Mouse (Mus musculus): ENCODE measurements at regions not wholly inside any gene's neighbourhood (a gene's known extent, or its start where the extent isn't known, plus 50 kb on each side); places are given as distances from the start of the nearest gene placed in this dataset.

DNA sequence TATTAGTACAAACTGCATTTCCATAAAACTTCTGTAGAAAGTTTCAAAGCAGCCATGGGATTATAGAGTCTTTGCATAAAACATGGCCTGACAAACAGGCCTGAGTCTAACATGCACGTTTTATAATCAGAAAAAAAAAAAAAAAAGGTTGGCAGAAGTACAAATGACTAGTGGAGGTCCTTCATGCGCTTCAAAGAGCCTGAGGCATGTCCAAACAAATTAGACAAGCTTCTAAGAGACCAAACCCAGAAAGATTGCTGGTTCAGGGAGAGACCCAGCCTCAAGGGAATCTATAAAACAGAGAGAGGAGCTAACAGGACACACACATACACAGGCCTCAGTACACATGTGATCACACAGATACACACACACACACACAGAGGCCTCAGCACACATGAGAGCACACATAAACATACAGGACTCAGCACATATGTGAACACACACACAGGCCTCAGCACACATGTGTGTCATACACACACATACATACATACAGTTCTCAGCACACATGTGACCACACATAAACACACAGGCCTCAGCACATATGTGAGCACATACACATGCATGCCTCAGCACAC, 57.0 kb upstream of the Gnaq start:
- intact Hi-C loops (cut with DNase I), result no loop called here
- no peak for DNase-seq (ENCODE audit: low spot score in 2 of 2)

- no peak for DNase-seq (ENCODE audit: low spot score in 2 of 2)
These were observed 57.6 kb upstream of the Gnaq start for GRCm38 (mm10) chr19:16075026-16075425.

DNA sequence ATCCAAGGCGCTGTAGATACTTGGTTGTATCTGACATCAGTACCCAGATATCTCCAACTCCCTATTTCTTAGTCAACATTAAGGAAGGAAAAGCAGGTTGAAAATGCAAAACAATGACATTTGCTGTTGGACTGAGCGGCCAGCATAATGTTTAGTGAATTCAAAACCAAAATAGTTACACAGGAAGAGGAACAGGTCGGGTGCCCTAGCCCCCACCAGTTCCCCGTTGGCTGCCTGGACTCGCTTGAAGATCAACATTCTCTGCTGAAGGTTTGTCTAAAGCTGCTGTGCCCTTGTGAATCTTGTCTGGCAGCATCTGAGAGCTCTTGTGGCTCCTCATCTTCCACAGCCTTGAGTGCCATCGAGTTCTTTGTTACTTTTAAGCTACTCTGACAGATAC, 65.3 kb upstream of the Gnaq start:
- intact Hi-C loops (cut with DNase I), result loop anchor here (10.0 kb wide), 2 partner anchors 277 to 717 kb away; partner anchors contain the start of gene Vps13a
- DNase-seq (ENCODE audit: low spot score in 2 of 2), result no peak

More at GRCm38 (mm10) chr19:16075026-16075425, 57.6 kb upstream of the Gnaq start:
- intact Hi-C loops (cut with DNase I), result no loop called here

DNA sequence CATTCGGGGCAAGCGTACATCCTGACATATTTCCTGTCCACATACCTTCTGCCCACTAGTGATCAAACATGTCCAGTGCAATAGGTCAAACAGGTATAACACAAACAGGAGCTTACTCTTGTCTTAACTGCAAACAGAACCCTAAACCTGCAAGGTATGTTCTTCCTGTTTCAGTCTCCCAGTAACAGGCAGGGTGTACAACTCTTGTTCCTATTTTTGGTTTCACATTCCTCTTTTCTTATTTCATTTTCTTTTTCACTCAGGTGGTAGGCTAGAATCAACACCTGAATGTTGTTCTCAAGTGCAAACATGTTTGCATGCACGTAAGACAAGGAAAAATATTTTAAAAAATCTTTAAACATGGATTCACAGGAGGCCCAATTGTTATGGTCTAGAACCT, 67.7 kb upstream of the Gnaq start:
- DNase-seq (ENCODE audit: low spot score in 2 of 2), result no peak
- intact Hi-C loops (cut with DNase I), result loop anchor here (2.0 to 10.0 kb wide), 4 partner anchors 67 to 720 kb away; partner anchors contain the start of genes Gnaq and Vps13a

DNA sequence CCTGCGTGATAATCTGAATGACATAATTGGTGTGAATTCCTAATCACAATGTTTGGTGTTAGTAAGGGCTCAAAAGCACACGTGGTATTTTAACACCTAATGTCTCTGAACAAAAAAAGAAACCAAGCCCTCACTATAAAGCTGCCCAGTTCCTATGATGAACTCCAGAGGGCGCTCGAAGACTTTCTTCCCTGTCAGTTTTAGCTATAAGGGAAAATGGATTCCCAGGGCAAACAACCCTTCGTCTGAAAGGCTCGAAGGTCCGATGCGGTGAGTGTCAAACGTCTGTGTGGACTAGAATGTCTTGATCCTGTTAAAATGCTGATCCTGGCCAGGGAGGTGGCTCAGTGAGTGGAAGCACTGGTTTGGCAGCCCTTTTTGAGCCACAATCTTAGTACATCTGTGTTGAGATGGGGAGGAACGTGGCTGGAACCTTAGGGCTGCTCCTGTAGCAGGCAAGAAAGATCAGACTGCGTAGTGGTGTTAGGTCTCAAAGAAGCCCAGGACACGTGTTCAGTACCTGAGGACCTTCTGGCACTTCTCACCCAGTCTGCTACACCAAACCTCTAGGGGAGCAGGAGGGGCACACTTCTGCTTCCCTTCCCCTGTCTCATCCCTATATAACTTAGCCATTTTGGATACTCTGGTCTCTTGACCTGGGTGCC, 68.6 kb upstream of the Gnaq start:
- intact Hi-C loops (cut with DNase I), result loop anchor here (2.0 to 10.0 kb wide), 4 partner anchors 68 to 721 kb away; partner anchors contain the start of genes Gnaq and Vps13a
- peak; percentile 81 to 85 for DNase-seq (ENCODE audit: low spot score in 2 of 2)

- intact Hi-C loops (cut with DNase I), result loop anchor here (5.0 to 10.0 kb wide), 3 partner anchors 69 to 721 kb away; partner anchors contain the start of genes Gnaq and Vps13a
- DNase-seq (ENCODE audit: low spot score in 2 of 2), result no peak
These were observed 69.1 kb upstream of the Gnaq start for GRCm38 (mm10) chr19:16063533-16063915.

DNA sequence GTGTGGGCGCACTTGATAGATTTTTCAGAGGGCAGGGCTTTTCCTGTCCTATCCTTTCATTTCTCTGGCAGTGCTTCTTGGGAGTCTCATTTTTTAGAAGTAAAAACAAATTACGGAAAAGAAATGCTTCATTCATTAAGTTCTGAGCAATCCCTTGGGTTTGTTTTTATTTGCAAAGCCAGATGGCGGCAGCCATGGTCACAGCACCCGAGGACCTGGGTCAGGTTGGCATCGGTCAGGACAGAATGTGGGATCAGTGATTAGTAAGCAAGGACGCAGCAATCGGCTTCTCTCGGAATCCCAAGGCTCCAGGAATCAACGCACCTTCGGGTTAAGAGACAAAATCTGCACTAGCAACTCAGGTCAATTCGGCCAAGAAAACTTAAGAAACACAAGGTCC, 70.8 kb upstream of the Gnaq start:
- intact Hi-C loops (cut with DNase I), result loop anchor here (5.0 to 10.0 kb wide), 3 partner anchors 70 to 723 kb away; partner anchors contain the start of genes Gnaq and Vps13a
- no peak for DNase-seq (ENCODE audit: low spot score in 2 of 2)

- intact Hi-C loops (cut with DNase I), result no loop called here
- DNase-seq (ENCODE audit: low spot score in 2 of 2), result no peak
These were observed 73.6 kb upstream of the Gnaq start for GRCm38 (mm10) chr19:16059026-16059425.

DNA sequence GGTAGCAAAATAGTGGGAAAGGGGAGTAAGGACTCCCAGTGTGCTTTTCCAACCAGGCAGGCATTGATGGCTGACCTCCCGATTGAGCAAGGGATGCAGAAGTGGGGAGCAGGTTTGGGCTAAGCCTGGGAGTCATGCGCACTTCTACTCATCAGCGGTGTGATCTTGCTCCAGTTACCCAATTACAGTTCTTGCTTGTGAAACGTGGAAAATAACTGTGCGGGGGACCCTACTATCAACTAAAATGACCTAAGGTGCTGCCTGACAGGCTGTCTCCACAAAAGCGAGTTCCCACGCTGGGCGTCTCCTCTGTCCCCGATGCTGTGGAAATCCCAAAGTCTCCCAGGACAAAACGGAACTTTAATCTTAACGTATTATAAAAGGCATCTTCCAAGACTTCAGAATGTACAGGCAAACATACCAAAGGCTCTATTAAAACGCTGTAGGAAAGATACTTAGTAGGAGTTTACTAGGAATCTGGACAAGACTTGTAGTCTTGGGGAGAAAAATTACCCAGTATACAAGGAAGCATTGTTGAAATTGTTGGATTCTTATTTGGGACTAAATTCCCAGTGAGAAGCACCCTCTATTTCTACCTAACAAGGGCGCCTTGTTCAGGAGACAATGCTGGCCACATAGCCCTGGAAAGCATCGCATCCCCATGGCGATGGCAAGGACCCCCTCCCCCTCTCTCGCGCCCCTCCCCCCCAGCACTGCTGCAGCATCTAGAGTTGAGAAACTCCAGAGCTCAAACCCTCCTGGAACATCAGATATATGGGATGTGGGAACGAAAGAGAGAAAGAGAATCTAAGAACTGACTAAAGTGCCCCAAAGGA, 65.6 kb upstream of the Cep78 start:
- DNase-seq (ENCODE audit: low spot score in 2 of 2), result peak; percentile 10 to 59
- intact Hi-C loops (cut with DNase I), result no loop called here

DNA sequence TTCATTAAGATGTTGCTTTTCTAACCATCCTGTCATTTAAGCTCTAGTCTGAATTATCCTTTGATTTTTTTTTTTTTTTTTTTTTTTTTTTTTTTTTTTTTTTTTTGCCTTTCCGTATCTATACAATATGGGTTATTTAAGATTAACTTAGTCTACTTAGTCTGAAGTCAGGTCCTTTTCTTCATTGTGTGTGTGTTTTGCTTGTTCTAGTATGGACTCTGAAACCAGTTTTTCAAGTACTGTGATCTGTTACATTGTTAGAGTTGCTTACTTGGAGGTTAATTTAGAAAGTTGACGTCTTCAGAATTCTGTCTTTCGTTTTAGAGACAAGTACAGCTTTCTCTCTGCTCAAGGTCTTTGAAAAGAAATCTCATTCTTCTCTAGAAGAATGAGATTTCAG, 64.9 kb upstream of the Cep78 start:
- intact Hi-C loops (cut with DNase I), result no loop called here
- no peak for DNase-seq (ENCODE audit: low spot score in 2 of 2)

DNA sequence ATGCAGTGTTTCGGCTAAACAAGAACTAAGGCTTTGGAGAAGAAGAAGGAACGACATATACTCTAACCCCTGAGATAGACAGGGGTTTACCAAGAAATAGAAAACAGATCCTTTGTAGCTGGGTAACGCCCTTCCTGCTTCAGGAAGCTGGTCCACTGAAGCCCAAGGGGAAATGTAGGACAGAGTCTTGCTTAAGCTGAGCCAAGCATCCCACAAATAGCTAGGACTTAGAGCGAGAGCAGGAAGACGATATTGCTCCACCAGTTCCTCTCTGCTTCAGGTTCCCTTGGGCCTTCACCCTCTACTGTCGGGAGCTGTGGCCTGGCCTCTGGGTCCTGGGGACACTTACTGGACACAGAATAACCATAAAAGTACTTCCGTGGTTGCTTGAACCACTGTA, 62.2 kb upstream of the Cep78 start:
- intact Hi-C loops (cut with DNase I), result no loop called here
- DNase-seq (ENCODE audit: low spot score in 2 of 2), result no peak

- intact Hi-C loops (cut with DNase I), result no loop called here
These were observed 60.5 kb upstream of the Cep78 start for GRCm38 (mm10) chr19:16045261-16045660.

DNA sequence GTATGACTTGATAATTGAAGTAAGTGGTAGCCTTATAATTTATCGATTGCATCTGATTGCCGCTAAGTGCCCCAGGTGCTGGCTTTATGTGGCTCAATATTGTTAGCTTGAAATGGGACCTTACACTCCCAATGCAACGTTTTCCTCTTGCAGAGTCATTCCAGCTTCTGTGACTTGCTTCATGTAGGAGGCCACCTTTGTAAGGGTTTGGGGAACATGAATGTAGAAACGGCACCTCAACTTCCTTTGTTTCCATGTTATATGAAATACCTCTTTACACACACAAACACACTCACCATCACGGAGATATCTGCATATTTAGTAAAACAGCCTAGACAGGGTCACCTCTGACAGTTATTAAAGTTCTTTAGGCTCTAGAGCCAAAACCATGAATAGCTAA, 59.4 kb upstream of the Cep78 start:
- intact Hi-C loops (cut with DNase I), result no loop called here
- DNase-seq (ENCODE audit: low spot score in 2 of 2), result no peak

More at GRCm38 (mm10) chr19:16045261-16045660, 60.5 kb upstream of the Cep78 start:
- no peak for DNase-seq (ENCODE audit: low spot score in 2 of 2)

DNA sequence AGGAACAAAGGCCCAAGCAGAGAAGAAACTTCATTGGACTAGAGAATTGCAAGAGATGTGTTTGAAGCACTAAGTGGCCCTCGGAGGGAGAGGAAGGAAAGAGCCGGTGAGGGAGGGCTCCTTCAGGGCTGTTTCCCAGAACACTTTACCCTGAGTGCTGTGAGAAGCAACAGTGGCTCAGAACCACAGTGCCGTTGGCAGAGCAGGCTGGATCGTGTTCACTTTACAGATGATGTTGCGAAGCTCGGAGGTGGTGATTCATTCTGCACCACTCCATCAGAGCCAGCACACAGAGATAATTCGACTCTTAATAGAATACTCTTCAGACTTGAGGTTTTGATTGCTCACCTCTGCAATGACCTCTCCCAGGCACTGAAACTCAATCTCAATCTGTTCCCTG, 58.2 kb upstream of the Cep78 start:
- intact Hi-C loops (cut with DNase I), result no loop called here
- no peak for DNase-seq (ENCODE audit: low spot score in 2 of 2)

GRCm38 (mm10) chr19:16041891-16042290, 57.1 kb upstream of the Cep78 start:
- intact Hi-C loops (cut with DNase I), result no loop called here

GRCm38 (mm10) chr19:16037806-16038205, 53.0 kb upstream of the Cep78 start:
- DNase-seq (ENCODE audit: low spot score in 2 of 2), result no peak
- intact Hi-C loops (cut with DNase I), result no loop called here

More at GRCm38 (mm10) chr19:16041891-16042290, 57.1 kb upstream of the Cep78 start:
- DNase-seq (ENCODE audit: low spot score in 2 of 2), result no peak
